Mouse (Mus musculus): ENCODE data around the gene Pbp2.

DNA sequence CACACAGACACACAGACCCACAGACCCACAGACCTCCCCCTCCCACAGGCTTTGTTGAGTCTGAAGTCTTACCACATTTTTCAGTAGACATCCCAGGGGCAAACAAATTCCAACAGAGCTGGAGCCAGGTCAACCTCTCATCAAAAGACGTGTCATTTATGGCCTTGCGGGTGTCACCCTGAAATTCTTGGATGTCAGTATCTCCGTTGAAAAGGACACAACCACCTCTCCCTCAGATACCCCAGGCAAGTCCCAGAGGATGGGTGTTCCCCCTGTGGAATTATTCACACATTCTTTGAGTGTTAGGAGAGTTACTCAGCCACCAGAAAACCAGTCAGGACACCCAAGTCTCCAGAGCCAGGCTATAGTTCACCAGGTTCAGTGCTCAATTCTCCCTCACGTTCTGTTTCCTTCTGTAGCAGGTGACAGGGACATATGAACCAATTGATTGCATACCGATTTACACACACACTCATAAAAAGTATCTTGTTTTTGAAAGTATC is 9.3 kb upstream of the Pbp2 start:
- TF ChIP-seq POLR2A (IDR thresholded peaks at IDR 0.05; ENCODE audit: low read depth, low read length) (no peak), CTCF (conservative IDR thresholded peaks at IDR 0.05; ENCODE audit: insufficient read depth, insufficient read length, low read depth, low read length) (no peak)
